Mouse (Mus musculus) thymus, adult 2 months (tissue): ENCODE data around the gene Stard7.

Experiments
- CTCF ChIP-seq: fragments of 200-500 bp; IDR thresholded peaks from 2 replicates; pipeline ENCODE4 v1.5.1; 2012; ENCODE audit warnings: mild to moderate bottlenecking, control low read depth, low read length, moderate library complexity, borderline replicate concordance; ENCODE audit not compliant: control insufficient read depth, poor library complexity, insufficient read depth; ENCODE audit errors: extremely low read depth
- POLR2A ChIP-seq: fragments of 200-500 bp; IDR thresholded peaks from 2 replicates; pipeline ENCODE4 v1.6.1; 2012; ENCODE audit warnings: mild to moderate bottlenecking, low read length, control low read depth, moderate library complexity; ENCODE audit not compliant: control insufficient read depth, poor library complexity, insufficient read depth; ENCODE audit errors: extremely low read depth

GRCm38 (mm10) chr2:127347147-127347985 lies 77.3 kb downstream of the Stard7 start:
- TF ChIP-seq CTCF (no peak), POLR2A (no peak)
